Mouse (Mus musculus): Measurements from ENCODE around the gene Uqcc1.
"Not testable (repeated sequence)": the region's sequence is repeated elsewhere in the genome, so short reads cannot be mapped to it uniquely, and the experiment has no call there.

Gene Uqcc1

GRCm38 (mm10) chr2:155928711-155929345, 1.3 kb downstream of the Uqcc1 start:
- no peak for DNase-seq

- not testable (repeated sequence) for DNase-seq
Measured at GRCm38 (mm10) chr2:155925213-155925612, 4.9 kb downstream of the Uqcc1 start.

- DNase-seq, result no peak
Measured at GRCm38 (mm10) chr2:155923143-155923542, 7.0 kb downstream of the Uqcc1 start.

GRCm38 (mm10) chr2:155914684-155915083, 15.4 kb downstream of the Uqcc1 start:
- no peak for DNase-seq

GRCm38 (mm10) chr2:155903632-155904008, 26.5 kb downstream of the Uqcc1 start:
- no peak for DNase-seq

- no peak for DNase-seq
Measured at GRCm38 (mm10) chr2:155902989-155903631, 27.0 kb downstream of the Uqcc1 start.

GRCm38 (mm10) chr2:155895046-155895735, 34.9 kb downstream of the Uqcc1 start:
- DNase-seq, result peak in 1 of 2 experiments; percentile 30

GRCm38 (mm10) chr2:155894307-155895045, 35.6 kb downstream of the Uqcc1 start:
- no peak for DNase-seq

- DNase-seq, result no peak
Measured at GRCm38 (mm10) chr2:155886776-155887175, 43.3 kb downstream of the Uqcc1 start.

GRCm38 (mm10) chr2:155885271-155885697, 44.8 kb downstream of the Uqcc1 start:
- no peak for DNase-seq

- no peak for DNase-seq
Measured at GRCm38 (mm10) chr2:155882087-155882486, 48.0 kb downstream of the Uqcc1 start.

- no peak for DNase-seq
Measured at GRCm38 (mm10) chr2:155878964-155879876, 50.9 kb downstream of the Uqcc1 start.

- no peak for DNase-seq
Measured at GRCm38 (mm10) chr2:155873636-155874035, 56.5 kb downstream of the Uqcc1 start.

- DNase-seq, result no peak
Measured at GRCm38 (mm10) chr2:155872930-155873507, 57.1 kb downstream of the Uqcc1 start.

GRCm38 (mm10) chr2:155872486-155872885, 57.6 kb downstream of the Uqcc1 start:
- no peak for DNase-seq

GRCm38 (mm10) chr2:155869772-155870171, 60.3 kb downstream of the Uqcc1 start:
- no peak for DNase-seq

GRCm38 (mm10) chr2:155868320-155868719, 61.8 kb downstream of the Uqcc1 start:
- no peak for DNase-seq

GRCm38 (mm10) chr2:155863301-155863867, 66.7 kb downstream of the Uqcc1 start:
- no peak for DNase-seq

- DNase-seq, result peak in 1 of 2 experiments; percentile 53
Measured at GRCm38 (mm10) chr2:155862573-155863300, 67.4 kb downstream of the Uqcc1 start.

- no peak for DNase-seq
Measured at GRCm38 (mm10) chr2:155861581-155861980, 68.5 kb downstream of the Uqcc1 start.

- DNase-seq, result no peak
Measured at GRCm38 (mm10) chr2:155860102-155860501, 70.0 kb downstream of the Uqcc1 start.
